Mouse (Mus musculus): Measurements from ENCODE around the gene Hoxb3. TPM values are rescaled to one million over a fixed set of nuclear protein-coding genes. Genes with fewer than 3 reads are reported as not detected.

The Hoxb3 gene
- total RNA-seq, 4 experiments from 2014 or later = 19.4 to 61.4 (median 27.9) TPM

- DNase-seq = no peak
Observed at GRCm38 (mm10) chr11:96288455-96289221, 34.5 kb upstream of the Hoxb3 start.

DNA sequence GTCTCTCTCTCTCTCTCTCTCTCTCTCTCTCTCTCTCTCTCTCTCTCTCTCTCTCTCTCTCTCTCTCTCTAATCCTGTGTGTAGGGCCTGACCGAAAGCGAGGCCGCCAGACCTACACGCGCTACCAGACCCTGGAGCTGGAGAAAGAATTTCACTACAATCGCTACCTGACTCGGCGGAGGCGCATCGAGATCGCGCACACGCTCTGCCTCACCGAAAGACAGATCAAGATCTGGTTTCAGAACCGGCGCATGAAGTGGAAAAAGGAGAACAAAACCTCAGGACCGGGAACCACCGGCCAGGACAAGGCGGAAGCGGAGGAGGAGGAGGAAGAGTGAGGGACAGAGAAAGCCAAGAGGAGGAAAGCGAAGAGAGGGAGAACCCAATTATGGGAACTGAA, 33.8 kb upstream of the Hoxb3 start:
- no peak for DNase-seq

- no peak for DNase-seq
Observed at GRCm38 (mm10) chr11:96289837-96290236, 33.3 kb upstream of the Hoxb3 start.

- DNase-seq = no peak
Observed at GRCm38 (mm10) chr11:96290705-96291355, 32.3 kb upstream of the Hoxb3 start.

DNA sequence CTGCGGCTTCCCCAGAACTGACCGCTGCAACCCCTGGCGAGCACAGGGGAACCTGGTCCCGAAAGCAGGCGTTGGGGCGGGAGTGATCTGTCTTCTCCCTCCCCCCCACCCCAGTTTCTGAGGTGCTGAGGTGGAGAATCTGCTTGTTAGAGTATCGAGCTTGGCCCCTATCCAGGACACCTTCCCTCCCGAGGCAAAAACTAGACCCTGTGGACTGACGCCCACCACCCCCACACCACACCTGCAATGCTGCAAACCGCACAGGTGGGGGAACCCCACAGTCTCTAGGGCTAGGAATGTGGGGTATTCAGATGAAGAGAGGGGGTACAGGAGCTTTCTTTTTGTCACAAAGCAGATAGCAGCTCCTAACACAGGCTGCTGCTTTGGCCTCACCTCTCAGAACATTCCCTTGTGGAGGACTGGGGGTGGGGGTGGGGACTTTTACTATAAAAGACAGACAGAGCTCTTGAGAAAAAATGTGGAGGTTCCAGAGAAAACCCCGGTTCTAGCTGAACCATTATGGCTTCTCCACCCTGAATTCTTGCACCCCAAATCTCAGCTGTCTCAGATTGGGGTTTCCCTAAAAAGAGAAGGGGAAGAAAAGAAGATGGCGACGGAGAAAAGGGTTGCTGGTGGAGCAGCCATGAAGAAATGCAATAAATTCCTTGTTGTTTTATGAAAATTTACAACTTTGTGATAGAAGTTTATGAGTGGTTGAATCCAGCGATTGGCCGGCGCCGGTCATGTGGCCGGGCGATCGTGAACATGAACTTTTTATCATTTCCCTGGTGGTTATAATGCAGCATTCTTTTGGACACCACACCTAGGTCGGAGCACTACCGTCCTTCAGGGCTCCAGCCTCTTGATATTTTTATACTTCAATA, 31.2 kb upstream of the Hoxb3 start, which contains the start of gene Hoxb6:
Hoxb6 (plus strand) TSS at position 796 of the 884 bp plus-strand sequence.
- DNase-seq = peak; percentile 85

- no peak for DNase-seq
Observed at GRCm38 (mm10) chr11:96292565-96293301, 30.4 kb upstream of the Hoxb3 start.

- DNase-seq = no peak
Observed at GRCm38 (mm10) chr11:96293302-96293921, 29.7 kb upstream of the Hoxb3 start.

- peak; percentile 87 for DNase-seq
Observed at GRCm38 (mm10) chr11:96294245-96295091, 28.7 kb upstream of the Hoxb3 start.

GRCm38 (mm10) chr11:96295092-96295835, 27.9 kb upstream of the Hoxb3 start:
- no peak for DNase-seq

GRCm38 (mm10) chr11:96296997-96297396, 26.1 kb upstream of the Hoxb3 start:
- no peak for DNase-seq

- no peak for DNase-seq
Observed at GRCm38 (mm10) chr11:96297428-96297827, 25.7 kb upstream of the Hoxb3 start.

GRCm38 (mm10) chr11:96297968-96298635, 25.0 kb upstream of the Hoxb3 start:
- no peak for DNase-seq

DNA sequence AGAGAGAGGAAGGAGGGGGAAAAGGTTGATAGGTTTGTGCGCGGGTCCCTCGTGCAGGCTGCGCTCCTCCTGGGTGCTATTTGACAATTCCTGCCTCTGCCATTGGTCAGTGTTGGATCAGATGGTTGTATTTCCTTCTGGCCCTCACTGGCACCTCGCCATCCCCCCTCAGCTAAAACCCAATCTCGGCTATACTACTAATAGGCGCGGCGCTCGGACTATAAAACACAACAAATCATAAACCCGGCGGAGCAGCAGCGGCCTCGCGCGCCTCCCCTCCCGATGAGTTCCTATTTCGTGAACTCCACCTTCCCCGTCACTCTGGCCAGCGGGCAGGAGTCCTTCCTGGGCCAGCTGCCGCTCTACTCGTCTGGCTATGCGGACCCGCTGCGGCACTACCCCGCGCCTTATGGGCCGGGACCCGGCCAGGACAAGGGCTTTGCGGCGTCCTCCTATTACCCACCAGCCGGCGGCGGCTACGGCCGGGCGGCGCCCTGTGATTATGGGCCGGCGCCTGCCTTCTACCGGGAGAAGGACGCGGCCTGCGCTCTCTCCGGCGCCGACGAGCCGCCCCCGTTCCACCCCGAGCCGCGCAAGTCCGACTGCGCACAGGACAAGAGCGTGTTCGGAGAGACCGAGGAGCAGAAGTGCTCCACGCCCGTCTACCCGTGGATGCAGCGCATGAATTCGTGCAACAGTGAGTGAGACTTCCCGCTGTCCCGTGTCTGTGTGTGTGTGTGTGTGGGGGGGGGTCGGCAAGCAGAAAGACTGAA, 24.0 kb upstream of the Hoxb3 start:
- peak; percentile 85 for DNase-seq

DNA sequence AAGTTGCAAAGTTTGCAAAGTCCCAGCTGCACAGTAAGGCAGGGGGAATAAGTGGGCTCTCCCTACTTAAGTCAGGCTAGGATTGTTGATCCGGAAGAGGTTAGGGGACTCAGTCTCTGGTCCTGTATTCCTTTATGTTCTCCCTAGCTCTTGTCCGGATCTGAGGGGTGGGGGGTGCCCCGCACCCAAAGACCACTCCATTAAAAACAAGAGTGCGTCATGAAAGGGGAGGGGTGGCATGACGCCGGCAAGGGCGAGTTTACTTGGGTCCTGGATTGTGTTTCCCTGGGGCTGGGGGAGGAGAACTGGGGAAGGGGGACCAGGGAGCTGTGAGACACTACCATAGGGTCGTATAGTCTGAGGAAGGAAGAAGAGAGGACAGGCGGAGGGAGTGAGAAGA, 23.3 kb upstream of the Hoxb3 start:
- DNase-seq = no peak

GRCm38 (mm10) chr11:96300354-96301063, 22.6 kb upstream of the Hoxb3 start:
- peak; percentile 50 for DNase-seq

GRCm38 (mm10) chr11:96301064-96301431, 22.1 kb upstream of the Hoxb3 start:
- no peak for DNase-seq

DNA sequence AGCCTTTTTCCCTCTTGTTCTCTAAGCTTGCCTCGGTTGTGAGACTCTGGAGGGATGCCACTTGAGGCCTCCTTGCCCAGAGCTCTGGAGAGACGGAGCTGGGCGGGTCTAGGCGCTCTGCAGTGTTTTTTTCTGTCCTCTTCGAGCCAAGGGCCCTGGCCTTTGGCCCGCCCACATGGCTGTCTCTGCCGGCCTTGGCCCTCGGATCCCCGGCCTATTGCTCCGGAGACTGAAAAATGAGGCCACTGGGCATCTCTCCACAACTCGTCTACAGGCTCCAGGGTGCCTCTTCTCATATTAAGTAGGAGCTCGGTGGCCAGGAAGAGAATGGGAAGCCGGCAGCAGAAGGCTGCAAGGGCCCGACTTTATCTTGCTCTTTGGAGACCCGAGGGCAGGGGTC, 21.3 kb upstream of the Hoxb3 start:
- peak; percentile 92 for DNase-seq
